Mouse (Mus musculus): ENCODE data around the gene Nipbl. TPM values are rescaled to one million over a fixed set of nuclear protein-coding genes. Genes with fewer than 3 reads are reported as not detected.

Nipbl gene
- polyA plus RNA-seq, 1 experiment from 2014 or later: 15.6 TPM

DNA sequence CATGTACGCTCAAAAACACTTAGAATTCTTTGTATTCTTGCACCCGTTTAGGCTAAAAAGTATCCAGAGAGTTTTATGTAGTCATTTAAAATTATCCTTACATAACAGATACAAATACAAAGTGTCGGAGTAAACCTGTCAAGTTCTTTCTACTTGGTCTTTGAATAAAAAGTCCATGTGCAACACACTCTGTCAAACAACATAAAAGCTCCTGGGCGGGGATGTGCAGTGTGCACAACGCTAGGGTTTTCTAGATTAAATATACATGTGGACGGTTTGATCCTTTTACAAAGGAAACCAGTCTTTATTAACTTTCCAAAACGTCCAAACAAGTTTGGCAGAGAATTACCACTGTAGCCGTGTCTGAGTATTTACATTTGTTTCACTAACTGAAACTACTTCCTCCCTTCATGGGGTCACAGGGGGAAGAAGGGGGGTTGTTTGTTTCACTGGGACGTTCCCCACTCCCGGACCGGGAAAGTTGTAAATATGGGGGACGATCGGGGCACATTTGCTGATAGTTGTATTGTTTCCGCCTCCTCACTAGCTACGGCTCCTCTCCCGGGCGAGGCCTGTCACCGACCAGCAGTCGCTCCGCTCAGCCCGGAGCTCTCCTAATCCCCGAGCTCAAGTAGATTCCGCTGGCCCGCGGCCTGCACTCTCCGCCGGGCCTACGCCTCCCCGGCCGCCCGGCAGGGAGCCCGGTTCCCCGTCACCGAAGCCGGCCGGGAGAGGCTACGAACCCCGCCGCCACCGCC, 916 bp downstream of the Nipbl start:
- H3K27ac ChIP-seq (replicated peaks in 1 of 2; ENCODE audit: control insufficient read depth in 1 of 2, insufficient read depth in 1 of 2, low read depth in 2 of 2, low read length in 2 of 2): peak overlapping the region; percentile 98 to 99
- no peaks in the 10 kb centered on the region for H3K27me3 ChIP-seq (ENCODE audit: control insufficient read depth, insufficient read depth, low read length)
- peaks cover 0 to 16% of the 10 kb centered on the region in 2 experiments; a peak in 3 of 4 replicates for H3K4me1 ChIP-seq (ENCODE audit: control insufficient read depth in 2 of 2, insufficient read depth in 2 of 2, low read length in 2 of 2)
- H3K4me3 ChIP-seq (ENCODE audit: control insufficient read depth in 1 of 2, insufficient read depth in 1 of 2, low read depth in 1 of 2, low read length in 2 of 2): peak overlapping the region; percentile 65 to 97
- H3K36me3 ChIP-seq (ENCODE audit: control insufficient read depth, insufficient read depth, low read length): no peaks in the 10 kb centered on the region
- ATAC-seq (ENCODE audit: insufficient number of reproducible peaks, insufficient read depth, low FRiP score, low read depth): peak; percentile 24; the same call in 1 of the 2 replicates
- H3K9ac ChIP-seq (ENCODE audit: low read length): peak overlapping the region; percentile 99
- no peaks in the 10 kb centered on the region for H3K9me3 ChIP-seq (ENCODE audit: control insufficient read depth, low read length)
- peak overlapping the region; percentile 90 for H3K4me2 ChIP-seq (ENCODE audit: low read length)
- under 1% methylated on average over 32 of the region's 40 CpGs for WGBS

DNA sequence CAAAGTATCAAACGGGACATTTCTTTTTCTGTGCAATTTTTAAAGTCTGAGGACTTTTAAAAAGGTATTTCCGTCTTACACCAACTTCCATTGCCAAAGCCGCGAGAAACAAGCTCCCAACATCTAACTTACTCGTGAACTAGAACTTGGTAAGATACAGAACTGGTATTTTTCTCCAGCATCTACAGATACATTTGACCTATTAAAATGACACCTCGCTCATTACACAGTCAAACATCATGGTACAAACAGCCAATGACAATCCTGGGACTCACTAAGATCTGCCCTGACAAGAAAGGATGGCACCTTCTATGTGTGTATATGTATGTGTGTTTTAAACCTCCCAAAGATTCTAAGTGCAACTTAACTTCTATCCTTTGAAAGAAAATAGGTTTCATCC, 1.5 kb downstream of the Nipbl start:
- WGBS: under 1% methylated on average over 6 of the region's 6 CpGs
- H3K4me2 ChIP-seq (ENCODE audit: low read length): peak overlapping the region; percentile 90

DNA sequence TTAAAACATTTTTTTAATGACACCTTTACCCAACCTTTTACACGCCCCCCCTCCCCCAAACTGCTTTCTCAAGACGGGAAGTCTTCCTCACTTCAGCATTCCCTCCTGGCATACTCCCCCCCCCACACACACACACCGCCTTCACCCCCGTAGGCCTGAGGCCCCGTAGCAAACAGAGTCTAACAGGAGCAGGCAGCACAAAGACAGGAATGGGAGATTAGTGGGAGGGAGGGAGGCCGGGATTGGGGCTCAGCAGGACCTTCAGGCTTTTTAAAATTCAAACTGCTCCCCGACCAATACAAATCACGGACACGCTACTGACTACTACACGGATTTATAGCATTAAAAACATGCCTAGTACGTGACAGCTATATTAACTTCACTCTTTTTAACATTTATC, 2.1 kb downstream of the Nipbl start:
- Histone ChIP-seq H3K27ac (replicated peaks in 1 of 2; ENCODE audit: control insufficient read depth in 1 of 2, insufficient read depth in 1 of 2, low read depth in 2 of 2, low read length in 2 of 2) (peak overlapping the region; percentile 49 to 56; a peak in 3 of 4 replicates), H3K4me1 (ENCODE audit: control insufficient read depth in 2 of 2, insufficient read depth in 2 of 2, low read length in 2 of 2) (peaks cover 0 to 12% of the 10 kb centered on the region in 2 experiments; a peak in 3 of 4 replicates), H3K9ac (ENCODE audit: low read length) (peak overlapping the region; percentile 99), H3K36me3 (ENCODE audit: control insufficient read depth, insufficient read depth, low read length) (no peaks in the 10 kb centered on the region), H3K27me3 (ENCODE audit: control insufficient read depth, insufficient read depth, low read length) (no peaks in the 10 kb centered on the region), H3K9me3 (ENCODE audit: control insufficient read depth, low read length) (no peaks in the 10 kb centered on the region), H3K4me3 (ENCODE audit: control insufficient read depth in 1 of 2, insufficient read depth in 1 of 2, low read depth in 1 of 2, low read length in 2 of 2) (peak overlapping the region; percentile 60 to 65), H3K4me2 (ENCODE audit: low read length) (peak overlapping the region; percentile 90)
- ATAC-seq (ENCODE audit: insufficient number of reproducible peaks, insufficient read depth, low FRiP score, low read depth): no peak
- under 1% methylated on average over 11 of the region's 11 CpGs for WGBS

More for the DNA sequence above, 1.5 kb downstream of the Nipbl start:
- Histone ChIP-seq H3K36me3 (ENCODE audit: control insufficient read depth, insufficient read depth, low read length) (no peaks in the 10 kb centered on the region), H3K9me3 (ENCODE audit: control insufficient read depth, low read length) (no peaks in the 10 kb centered on the region), H3K27ac (replicated peaks in 1 of 2; ENCODE audit: control insufficient read depth in 1 of 2, insufficient read depth in 1 of 2, low read depth in 2 of 2, low read length in 2 of 2) (peak overlapping the region; percentile 49 to 56; a peak in 3 of 4 replicates), H3K4me3 (ENCODE audit: control insufficient read depth in 1 of 2, insufficient read depth in 1 of 2, low read depth in 1 of 2, low read length in 2 of 2) (peak overlapping the region; percentile 60 to 65; a peak in 3 of 4 replicates), H3K9ac (ENCODE audit: low read length) (peak overlapping the region; percentile 99), H3K4me1 (ENCODE audit: control insufficient read depth in 2 of 2, insufficient read depth in 2 of 2, low read length in 2 of 2) (peaks cover 0 to 16% of the 10 kb centered on the region in 2 experiments; a peak in 3 of 4 replicates), H3K27me3 (ENCODE audit: control insufficient read depth, insufficient read depth, low read length) (no peaks in the 10 kb centered on the region)
- no peak for ATAC-seq (ENCODE audit: insufficient number of reproducible peaks, insufficient read depth, low FRiP score, low read depth)

DNA sequence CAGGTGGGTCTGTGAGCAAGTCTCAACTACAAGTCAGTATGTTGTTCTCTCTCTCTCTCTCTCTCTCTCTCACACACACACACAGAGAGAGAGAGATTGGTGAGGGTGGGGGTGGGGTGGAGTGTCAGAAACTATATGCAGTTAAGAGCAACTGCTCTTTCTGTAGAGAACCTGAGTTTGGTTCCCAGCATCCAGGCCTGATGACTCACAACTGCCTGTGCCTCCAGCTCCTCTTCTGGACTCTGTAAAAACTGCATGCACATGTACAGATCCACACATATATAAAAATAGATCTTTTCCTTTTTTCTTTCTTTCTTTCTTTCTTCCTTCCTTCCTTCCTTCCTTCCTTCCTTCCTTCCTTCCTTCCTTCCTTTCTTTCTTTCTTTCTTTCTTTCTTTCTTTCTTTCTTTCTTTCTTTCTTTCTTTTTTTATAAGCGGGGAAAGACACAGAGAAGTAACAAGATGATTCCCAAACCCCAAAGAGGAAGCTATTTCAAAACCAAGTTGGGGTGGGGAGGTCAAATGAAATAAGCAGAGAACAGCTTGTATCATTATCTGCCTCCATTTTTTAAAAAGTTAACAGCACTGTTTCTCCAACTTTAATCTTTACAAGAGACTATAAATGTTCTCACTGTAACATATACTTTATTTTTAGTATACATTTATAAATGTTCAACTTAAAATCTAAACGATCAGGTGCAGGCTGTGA, 10.9 kb downstream of the Nipbl start:
- H3K9ac ChIP-seq (ENCODE audit: low read length): no peak overlapping the region
- no peak overlapping the region for H3K27ac ChIP-seq (replicated peaks in 1 of 2; ENCODE audit: control insufficient read depth in 1 of 2, insufficient read depth in 1 of 2, low read depth in 2 of 2, low read length in 2 of 2)
- ATAC-seq (ENCODE audit: insufficient number of reproducible peaks, insufficient read depth, low FRiP score, low read depth): no peak
- WGBS: 96% methylated on average over 2 of the region's 2 CpGs
- no peaks in the 10 kb centered on the region for H3K9me3 ChIP-seq (ENCODE audit: control insufficient read depth, low read length)
- H3K27me3 ChIP-seq (ENCODE audit: control insufficient read depth, insufficient read depth, low read length): no peaks in the 10 kb centered on the region
- no peak overlapping the region for H3K4me3 ChIP-seq (ENCODE audit: control insufficient read depth in 1 of 2, insufficient read depth in 1 of 2, low read depth in 1 of 2, low read length in 2 of 2)
- H3K4me1 ChIP-seq (ENCODE audit: control insufficient read depth in 2 of 2, insufficient read depth in 2 of 2, low read length in 2 of 2): peaks cover 0 to 4% of the 10 kb centered on the region in 2 experiments; a peak in 1 of 4 replicates
- H3K4me2 ChIP-seq (ENCODE audit: low read length): no peak overlapping the region
- H3K36me3 ChIP-seq (ENCODE audit: control insufficient read depth, insufficient read depth, low read length): no peaks in the 10 kb centered on the region

DNA sequence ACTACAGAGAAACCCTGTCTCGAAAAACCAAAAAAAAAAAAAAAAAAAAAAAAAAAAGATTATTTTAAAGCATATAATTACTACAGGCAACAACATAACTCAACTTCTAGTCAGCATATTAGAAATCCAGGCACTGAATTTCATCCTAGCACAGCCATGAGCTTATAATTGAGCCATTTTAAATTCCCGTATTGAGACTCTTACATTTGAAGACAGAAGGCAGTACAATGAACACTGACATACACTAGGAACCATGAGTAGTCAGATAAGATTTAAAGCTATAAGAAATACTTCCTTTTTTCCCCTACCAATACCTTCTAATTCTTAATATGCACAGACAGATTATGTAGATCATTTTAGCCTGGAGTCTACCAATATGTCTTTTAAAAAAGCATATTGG, 11.7 kb downstream of the Nipbl start:
- Histone ChIP-seq H3K27ac (replicated peaks in 1 of 2; ENCODE audit: control insufficient read depth in 1 of 2, insufficient read depth in 1 of 2, low read depth in 2 of 2, low read length in 2 of 2) (no peak overlapping the region), H3K9me3 (ENCODE audit: control insufficient read depth, low read length) (no peaks in the 10 kb centered on the region), H3K4me3 (ENCODE audit: control insufficient read depth in 1 of 2, insufficient read depth in 1 of 2, low read depth in 1 of 2, low read length in 2 of 2) (no peak overlapping the region), H3K4me2 (ENCODE audit: low read length) (no peak overlapping the region), H3K36me3 (ENCODE audit: control insufficient read depth, insufficient read depth, low read length) (no peaks in the 10 kb centered on the region), H3K27me3 (ENCODE audit: control insufficient read depth, insufficient read depth, low read length) (no peaks in the 10 kb centered on the region), H3K4me1 (ENCODE audit: control insufficient read depth in 2 of 2, insufficient read depth in 2 of 2, low read length in 2 of 2) (no peaks in the 10 kb centered on the region; a peak in 1 of 4 replicates), H3K9ac (ENCODE audit: low read length) (no peak overlapping the region)
- WGBS: 90% methylated on average over 2 of the region's 2 CpGs
- no peak for ATAC-seq (ENCODE audit: insufficient number of reproducible peaks, insufficient read depth, low FRiP score, low read depth)

DNA sequence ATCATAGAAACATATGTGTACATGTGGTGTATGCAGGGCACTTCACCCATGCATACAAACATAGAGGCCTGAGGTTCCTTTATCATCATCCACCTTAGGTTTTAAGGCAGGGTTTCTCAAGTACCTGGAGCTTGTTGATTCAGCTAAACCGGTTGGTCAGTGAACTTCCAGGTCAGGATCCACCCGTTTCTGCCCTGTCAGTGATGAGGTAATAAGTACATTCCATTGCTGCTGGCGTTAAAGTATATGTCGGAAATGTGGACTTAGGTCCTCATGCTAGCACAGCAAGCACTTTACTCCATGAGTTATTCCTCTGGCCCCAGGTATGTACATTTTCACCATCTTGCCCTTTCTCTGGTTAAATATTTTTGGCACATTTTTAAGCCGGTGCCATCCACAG, 14.8 kb downstream of the Nipbl start:
- H3K27me3 ChIP-seq (ENCODE audit: control insufficient read depth, insufficient read depth, low read length): no peaks in the 10 kb centered on the region
- H3K27ac ChIP-seq (replicated peaks in 1 of 2; ENCODE audit: control insufficient read depth in 1 of 2, insufficient read depth in 1 of 2, low read depth in 2 of 2, low read length in 2 of 2): no peak overlapping the region
- no peaks in the 10 kb centered on the region for H3K36me3 ChIP-seq (ENCODE audit: control insufficient read depth, insufficient read depth, low read length)
- ATAC-seq (ENCODE audit: insufficient number of reproducible peaks, insufficient read depth, low FRiP score, low read depth): no peak
- H3K4me1 ChIP-seq (ENCODE audit: control insufficient read depth in 2 of 2, insufficient read depth in 2 of 2, low read length in 2 of 2): no peaks in the 10 kb centered on the region
- WGBS: 78% methylated on average over 5 of the region's 5 CpGs
- H3K4me3 ChIP-seq (ENCODE audit: control insufficient read depth in 1 of 2, insufficient read depth in 1 of 2, low read depth in 1 of 2, low read length in 2 of 2): no peak overlapping the region
- no peaks in the 10 kb centered on the region for H3K9me3 ChIP-seq (ENCODE audit: control insufficient read depth, low read length)
- no peak overlapping the region for H3K9ac ChIP-seq (ENCODE audit: low read length)
- no peak overlapping the region for H3K4me2 ChIP-seq (ENCODE audit: low read length)

DNA sequence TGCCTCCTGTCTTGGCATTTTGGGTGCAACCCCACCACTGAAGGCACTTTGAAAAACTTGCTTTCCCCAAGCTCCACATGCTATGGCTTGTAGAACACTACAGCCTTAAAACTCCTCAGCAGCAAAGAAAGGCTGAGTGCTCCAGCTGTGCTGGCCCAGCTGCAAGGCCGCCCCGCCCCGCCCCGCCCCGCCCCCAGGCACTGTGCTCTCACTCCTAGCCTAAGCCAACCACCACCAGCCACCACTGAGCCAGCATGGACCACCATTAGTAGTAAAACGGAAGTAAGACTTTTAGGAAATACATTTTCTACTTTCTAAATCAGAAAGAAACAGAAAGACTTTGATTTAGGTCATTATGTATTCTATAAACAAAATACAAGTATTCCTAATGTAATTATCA, 23.4 kb downstream of the Nipbl start:
- ATAC-seq (ENCODE audit: insufficient number of reproducible peaks, insufficient read depth, low FRiP score, low read depth): no peak

More for the DNA sequence above, 23.4 kb downstream of the Nipbl start:
- no peak overlapping the region for H3K4me2 ChIP-seq (ENCODE audit: low read length)
- no peaks in the 10 kb centered on the region for H3K27me3 ChIP-seq (ENCODE audit: control insufficient read depth, insufficient read depth, low read length)
- H3K4me1 ChIP-seq (ENCODE audit: control insufficient read depth in 2 of 2, insufficient read depth in 2 of 2, low read length in 2 of 2): peaks cover 0 to 9% of the 10 kb centered on the region in 2 experiments; a peak in 2 of 4 replicates
- no peak overlapping the region for H3K4me3 ChIP-seq (ENCODE audit: control insufficient read depth in 1 of 2, insufficient read depth in 1 of 2, low read depth in 1 of 2, low read length in 2 of 2)
- no peak overlapping the region for H3K9ac ChIP-seq (ENCODE audit: low read length)
- H3K27ac ChIP-seq (replicated peaks in 1 of 2; ENCODE audit: control insufficient read depth in 1 of 2, insufficient read depth in 1 of 2, low read depth in 2 of 2, low read length in 2 of 2): no peak overlapping the region
- no peaks in the 10 kb centered on the region for H3K36me3 ChIP-seq (ENCODE audit: control insufficient read depth, insufficient read depth, low read length)
- H3K9me3 ChIP-seq (ENCODE audit: control insufficient read depth, low read length): no peaks in the 10 kb centered on the region
- WGBS: 47% methylated on average over 6 of the region's 6 CpGs

All from heart, embryonic 14.5 days (tissue).